Mouse (Mus musculus): ENCODE measurements around the gene Psmb5.
A peak's percentile ranks its signal among the peaks of the same experiment; 100 is the strongest.

The Psmb5 gene

GRCm38 (mm10) chr14:54594055-54594454 is 23.8 kb downstream of the Psmb5 start:
- peaks cover 9% of the 10 kb centered on the region for H3K36me3 ChIP-seq (ENCODE audit: insufficient read depth, low read length)
- H3K4me1 ChIP-seq (replicated peaks; ENCODE audit: low read depth, low read length), result peaks cover 53% of the 10 kb centered on the region
- peaks cover 14% of the 10 kb centered on the region for H3K27me3 ChIP-seq (ENCODE audit: insufficient read depth, low read length)
- 0 out of 2 replicates have a peak overlapping the region, but pooled peaks have one; percentile 77 for H3K4me3 ChIP-seq (replicated peaks; ENCODE audit: low read length)
- no peaks in the 10 kb centered on the region for H3K9me3 ChIP-seq (ENCODE audit: low read length)
- no peak for TF ChIP-seq NANOG (IDR thresholded peaks at IDR 0.05; ENCODE audit: borderline replicate concordance, low read length)
- TF ChIP-seq CTCF (conservative IDR thresholded peaks at IDR 0.05; ENCODE audit: low read length), result peak; percentile 59
- no peak for TF ChIP-seq POU5F1 (IDR thresholded peaks at IDR 0.05; ENCODE audit: borderline replicate concordance, low read length)

- Histone ChIP-seq H3K36me3 (ENCODE audit: insufficient read depth, low read length) (peaks cover 7% of the 10 kb centered on the region; the same call in 1 of the 2 replicates), H3K27me3 (ENCODE audit: insufficient read depth, low read length) (peaks cover 14% of the 10 kb centered on the region), H3K4me1 (replicated peaks; ENCODE audit: low read depth, low read length) (peaks cover 59% of the 10 kb centered on the region), H3K4me3 (replicated peaks; ENCODE audit: low read length) (no peak overlapping the region), H3K9me3 (ENCODE audit: low read length) (no peaks in the 10 kb centered on the region)
- TF ChIP-seq NANOG (IDR thresholded peaks at IDR 0.05; ENCODE audit: borderline replicate concordance, low read length) (no peak), CTCF (conservative IDR thresholded peaks at IDR 0.05; ENCODE audit: low read length) (no peak), POU5F1 (IDR thresholded peaks at IDR 0.05; ENCODE audit: borderline replicate concordance, low read length) (no peak)
Measured at GRCm38 (mm10) chr14:54592319-54592934, 25.4 kb downstream of the Psmb5 start.

- TF ChIP-seq NANOG (IDR thresholded peaks at IDR 0.05; ENCODE audit: borderline replicate concordance, low read length), result no peak
- TF ChIP-seq CTCF (conservative IDR thresholded peaks at IDR 0.05; ENCODE audit: low read length), result no peak
- TF ChIP-seq POU5F1 (IDR thresholded peaks at IDR 0.05; ENCODE audit: borderline replicate concordance, low read length), result no peak
- peaks cover 7% of the 10 kb centered on the region; the same call in 1 of the 2 replicates for H3K36me3 ChIP-seq (ENCODE audit: insufficient read depth, low read length)
- peaks cover 57% of the 10 kb centered on the region for H3K4me1 ChIP-seq (replicated peaks; ENCODE audit: low read depth, low read length)
- H3K9me3 ChIP-seq (ENCODE audit: low read length), result no peaks in the 10 kb centered on the region
- peak overlapping the region; percentile 61 for H3K4me3 ChIP-seq (replicated peaks; ENCODE audit: low read length)
- peaks cover 14% of the 10 kb centered on the region for H3K27me3 ChIP-seq (ENCODE audit: insufficient read depth, low read length)
Measured at GRCm38 (mm10) chr14:54591056-54591455, 26.8 kb downstream of the Psmb5 start.

- H3K4me1 ChIP-seq (replicated peaks; ENCODE audit: low read depth, low read length), result peaks cover 53% of the 10 kb centered on the region
- H3K27me3 ChIP-seq (ENCODE audit: insufficient read depth, low read length), result no peaks in the 10 kb centered on the region
- no peak for TF ChIP-seq POU5F1 (IDR thresholded peaks at IDR 0.05; ENCODE audit: borderline replicate concordance, low read length)
- no peak for TF ChIP-seq NANOG (IDR thresholded peaks at IDR 0.05; ENCODE audit: borderline replicate concordance, low read length)
- TF ChIP-seq CTCF (conservative IDR thresholded peaks at IDR 0.05; ENCODE audit: low read length), result peak; percentile 63
- peaks cover 10% of the 10 kb centered on the region for H3K36me3 ChIP-seq (ENCODE audit: insufficient read depth, low read length)
- H3K9me3 ChIP-seq (ENCODE audit: low read length), result no peaks in the 10 kb centered on the region
- H3K4me3 ChIP-seq (replicated peaks; ENCODE audit: low read length), result no peak overlapping the region
Measured at GRCm38 (mm10) chr14:54583681-54584338, 34.0 kb downstream of the Psmb5 start.

GRCm38 (mm10) chr14:54582536-54582935 is 35.3 kb downstream of the Psmb5 start:
- H3K27me3 ChIP-seq (ENCODE audit: insufficient read depth, low read length), result no peaks in the 10 kb centered on the region
- TF ChIP-seq POU5F1 (IDR thresholded peaks at IDR 0.05; ENCODE audit: borderline replicate concordance, low read length) (no peak), CTCF (conservative IDR thresholded peaks at IDR 0.05; ENCODE audit: low read length) (no peak), NANOG (IDR thresholded peaks at IDR 0.05; ENCODE audit: borderline replicate concordance, low read length) (no peak)
- H3K9me3 ChIP-seq (ENCODE audit: low read length), result no peaks in the 10 kb centered on the region
- H3K4me1 ChIP-seq (replicated peaks; ENCODE audit: low read depth, low read length), result peaks cover 59% of the 10 kb centered on the region
- no peak overlapping the region for H3K4me3 ChIP-seq (replicated peaks; ENCODE audit: low read length)
- H3K36me3 ChIP-seq (ENCODE audit: insufficient read depth, low read length), result peaks cover 10% of the 10 kb centered on the region

- TF ChIP-seq NANOG (IDR thresholded peaks at IDR 0.05; ENCODE audit: borderline replicate concordance, low read length), result no peak
- no peak for TF ChIP-seq POU5F1 (IDR thresholded peaks at IDR 0.05; ENCODE audit: borderline replicate concordance, low read length)
- TF ChIP-seq CTCF (conservative IDR thresholded peaks at IDR 0.05; ENCODE audit: low read length), result no peak
- H3K36me3 ChIP-seq (ENCODE audit: insufficient read depth, low read length), result peaks cover 17% of the 10 kb centered on the region
- no peaks in the 10 kb centered on the region for H3K9me3 ChIP-seq (ENCODE audit: low read length)
- H3K4me3 ChIP-seq (replicated peaks; ENCODE audit: low read length), result no peak overlapping the region
- peaks cover 57% of the 10 kb centered on the region for H3K4me1 ChIP-seq (replicated peaks; ENCODE audit: low read depth, low read length)
- no peaks in the 10 kb centered on the region for H3K27me3 ChIP-seq (ENCODE audit: insufficient read depth, low read length)
Measured at GRCm38 (mm10) chr14:54579638-54580037, 38.2 kb downstream of the Psmb5 start.

- H3K4me1 ChIP-seq (replicated peaks; ENCODE audit: low read depth, low read length), result peaks cover 61% of the 10 kb centered on the region
- H3K9me3 ChIP-seq (ENCODE audit: low read length), result no peaks in the 10 kb centered on the region
- TF ChIP-seq POU5F1 (IDR thresholded peaks at IDR 0.05; ENCODE audit: borderline replicate concordance, low read length), result no peak
- TF ChIP-seq NANOG (IDR thresholded peaks at IDR 0.05; ENCODE audit: borderline replicate concordance, low read length), result no peak
- TF ChIP-seq CTCF (conservative IDR thresholded peaks at IDR 0.05; ENCODE audit: low read length), result peak; percentile 38
- H3K4me3 ChIP-seq (replicated peaks; ENCODE audit: low read length), result peak overlapping the region; percentile 97
- H3K27me3 ChIP-seq (ENCODE audit: insufficient read depth, low read length), result no peaks in the 10 kb centered on the region
- H3K36me3 ChIP-seq (ENCODE audit: insufficient read depth, low read length), result peaks cover 30% of the 10 kb centered on the region
Measured at GRCm38 (mm10) chr14:54578063-54578462, 39.8 kb downstream of the Psmb5 start.

- TF ChIP-seq NANOG (IDR thresholded peaks at IDR 0.05; ENCODE audit: borderline replicate concordance, low read length), result no peak
- TF ChIP-seq POU5F1 (IDR thresholded peaks at IDR 0.05; ENCODE audit: borderline replicate concordance, low read length), result no peak
- no peak for TF ChIP-seq CTCF (conservative IDR thresholded peaks at IDR 0.05; ENCODE audit: low read length)
- Histone ChIP-seq H3K27me3 (ENCODE audit: insufficient read depth, low read length) (no peaks in the 10 kb centered on the region), H3K9me3 (ENCODE audit: low read length) (no peaks in the 10 kb centered on the region), H3K4me3 (replicated peaks; ENCODE audit: low read length) (peak within 1 kb of the TSS; percentile 97), H3K36me3 (ENCODE audit: insufficient read depth, low read length) (peaks cover 30% of the 10 kb centered on the region), H3K4me1 (replicated peaks; ENCODE audit: low read depth, low read length) (peaks cover 60% of the 10 kb centered on the region)
Measured at GRCm38 (mm10) chr14:54577089-54577982, 40.5 kb downstream of the Psmb5 start, which contains the start of gene Ajuba. Gene Ajuba, minus strand, starts transcription at chr14:54577558.

Measured in E14TG2a.4 (cell line).